Mouse (Mus musculus) layer of hippocampus, adult 9-11 months (tissue): ENCODE measurements around the gene Btbd3.

Experiments
- DNase-seq: peaks from one replicate; pipeline ENCODE4 v3.0.0; 2022

The Btbd3 gene

GRCm38 (mm10) chr2:138555106-138555862, 298.9 kb downstream of the Btbd3 start:
- DNase-seq, result peak; percentile 44

- DNase-seq, result no peak
Observed at GRCm38 (mm10) chr2:138585930-138586329, 329.6 kb downstream of the Btbd3 start.

GRCm38 (mm10) chr2:138587335-138587734, 331.0 kb downstream of the Btbd3 start:
- no peak for DNase-seq

- DNase-seq, result peak; percentile 79
Observed at GRCm38 (mm10) chr2:138587795-138588545, 331.6 kb downstream of the Btbd3 start.

- DNase-seq, result no peak
Observed at GRCm38 (mm10) chr2:138589105-138589504, 332.7 kb downstream of the Btbd3 start.

GRCm38 (mm10) chr2:138590307-138590706, 333.9 kb downstream of the Btbd3 start:
- DNase-seq, result no peak

- no peak for DNase-seq
Observed at GRCm38 (mm10) chr2:138612361-138612760, 356.0 kb downstream of the Btbd3 start.

GRCm38 (mm10) chr2:138617501-138617900, 361.1 kb downstream of the Btbd3 start:
- no peak for DNase-seq
